Mouse (Mus musculus) MEL (cell line): ENCODE data around the gene Mtch2.

ENCODE experiments used
- CHD2 ChIP-seq: IDR thresholded peaks from 2 replicates; pipeline ENCODE4 v1.6.1; 2011; ENCODE audit warnings: low read length, improper control_type of control experiment
- CTCF ChIP-seq, 3 experiments: IDR thresholded peaks in 2 of 3; conservative IDR thresholded peaks in 1 of 3; 2 replicates each; pipeline ENCODE4 v1.5.1; 2011 to 2012; ENCODE audit warnings: low read length in 3 of 3, low read depth in 2 of 3, mild to moderate bottlenecking in 2 of 3, improper control_type of control experiment in 1 of 3, inconsistent platforms in 1 of 3, mixed read lengths in 1 of 3, moderate library complexity in 1 of 3; ENCODE audit not compliant: control insufficient read depth in 1 of 3, insufficient read depth in 1 of 3, poor library complexity in 1 of 3, severe bottlenecking in 1 of 3
- EP300 ChIP-seq, 2 experiments: IDR thresholded peaks; 2 replicates each; pipeline ENCODE4 v1.6.1; 2011; ENCODE audit warnings: improper control_type of control experiment in 2 of 2, low read length in 2 of 2, low read depth in 1 of 2, mild to moderate bottlenecking in 1 of 2
- ETS1 ChIP-seq: IDR thresholded peaks from 2 replicates; pipeline ENCODE4 v1.6.1; 2012; ENCODE audit warnings: low read depth, mild to moderate bottlenecking, inconsistent platforms, low read length, improper control_type of control experiment, moderate library complexity
- GATA1 ChIP-seq: IDR thresholded peaks from 2 replicates; pipeline ENCODE4 v1.6.1; 2011; ENCODE audit warnings: low read depth, low read length, improper control_type of control experiment
- MAX ChIP-seq: IDR thresholded peaks from 2 replicates; pipeline ENCODE4 v1.6.1; 2011; ENCODE audit warnings: low read length, improper control_type of control experiment
- POLR2A ChIP-seq, 2 experiments: IDR thresholded peaks; 2 replicates each; pipeline ENCODE4 v1.6.1; 2011 to 2012; ENCODE audit warnings: low read length in 2 of 2, mild to moderate bottlenecking in 2 of 2, control low read depth in 1 of 2, improper control_type of control experiment in 1 of 2, low read depth in 1 of 2, moderate library complexity in 1 of 2; ENCODE audit not compliant: control insufficient read depth in 1 of 2, insufficient read depth in 1 of 2, poor library complexity in 1 of 2
- RCOR1 ChIP-seq: IDR thresholded peaks from 2 replicates; pipeline ENCODE4 v1.6.1; 2012; ENCODE audit warnings: low read depth, mild to moderate bottlenecking, inconsistent platforms, low read length, improper control_type of control experiment
- USF1 ChIP-seq: IDR thresholded peaks from 2 replicates; pipeline ENCODE4 v1.6.1; 2014; ENCODE audit warnings: low read depth, mild to moderate bottlenecking, inconsistent platforms, low read length, improper control_type of control experiment, moderate library complexity

DNA sequence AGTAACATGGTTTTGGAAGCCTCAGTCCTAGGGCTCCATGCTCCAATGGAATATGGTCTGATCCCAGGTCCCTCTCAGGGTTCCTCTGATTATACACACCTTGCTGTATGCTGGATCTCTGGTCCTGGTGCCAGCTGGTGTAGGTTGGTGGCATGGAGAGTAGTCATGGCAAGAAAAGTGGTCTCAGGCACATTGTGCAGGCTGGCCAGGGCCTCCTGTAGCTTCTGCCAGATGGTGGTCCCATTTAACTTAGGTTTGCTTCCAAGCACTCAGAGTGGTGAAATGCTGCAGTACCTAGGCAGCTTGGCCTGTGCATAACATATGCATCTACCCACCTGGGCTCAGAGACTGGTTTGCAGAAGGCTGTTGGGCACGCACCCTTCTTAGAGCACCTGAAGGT lies 3.4 kb downstream of the Mtch2 start:
- TF ChIP-seq POLR2A (IDR thresholded peaks at IDR 0.05; ENCODE audit: control insufficient read depth in 1 of 2, insufficient read depth in 1 of 2, low read depth in 1 of 2, low read length in 2 of 2, poor library complexity in 1 of 2) (no peak), GATA1 (no peak), ETS1 (no peak), CTCF (IDR thresholded peaks at IDR 0.05 in 2 of 3, conservative IDR thresholded peaks at IDR 0.05 in 1 of 3; ENCODE audit: control insufficient read depth in 1 of 3, insufficient read depth in 1 of 3, low read depth in 2 of 3, low read length in 3 of 3, poor library complexity in 1 of 3, severe bottlenecking in 1 of 3) (no peak), RCOR1 (no peak), CHD2 (no peak), USF1 (no peak), MAX (no peak), EP300 (IDR thresholded peaks at IDR 0.05; ENCODE audit: low read depth in 1 of 2, low read length in 2 of 2) (no peak)
